ENCODE assay signal across 10 mouse cellular contexts in genomic region chrX:73343802-73344201, GRCm38 (mm10). TPM values are rescaled to one million over a fixed set of nuclear protein-coding genes. Genes with fewer than 3 reads are reported as not detected.
DNase-seq lines count a peak whose midpoint lies in the region; ATAC-seq and TF ChIP-seq lines count a peak whose summit lies in the region.
"Had no signal": no experiment of that assay in that cellular context is flagged by ENCODE, and none has a peak within 500 bp of the region (broad histone marks: within the 10 kb centered on the region; RNA-seq: fewer than 3 reads in every experiment).

No protein-coding gene starts in this region.

- intact Hi-C loops in left cerebral cortex, adult 2 months (cut with DNase I): loop anchor here (2.0 kb wide), 1 partner anchor 115 kb away; the partner anchor contains the start of gene F8a
- intact Hi-C loops in gastrocnemius, adult 2 months (cut with DNase I): no loop called here

- no peak for DNase-seq in kidney, adult 18-20 months
- DNase-seq in embryonic facial prominence, embryonic 14.5 days (ENCODE audit: low spot score): no peak
- no peak for DNase-seq in left cerebral cortex, adult 2 months (ENCODE audit: extremely low spot score in 1 of 2, low spot score in 2 of 2)
- DNase-seq in spleen, postnatal 36 days (ENCODE audit: low spot score in 2 of 2): no peak
- no peak for DNase-seq in gastrocnemius, adult 2 months

- TF ChIP-seq CTCF in left cerebral cortex, adult 2 months (IDR thresholded peaks at IDR 0.05): no peak
- no peak for TF ChIP-seq CTCF in gastrocnemius, adult 2 months (IDR thresholded peaks at IDR 0.05)

- ATAC-seq in kidney, embryonic 15.5 days (replicated peaks; ENCODE audit: low FRiP score): no peak
- ATAC-seq in embryonic facial prominence, embryonic 14.5 days (ENCODE audit: low read depth): no peak
- no peak for ATAC-seq in limb, embryonic 12.5 days (ENCODE audit: insufficient number of reproducible peaks, insufficient read depth, low FRiP score, low TSS enrichment, low read depth)
- ATAC-seq in neural tube, embryonic 12.5 days (ENCODE audit: low FRiP score, low read depth): no peak

- 0 out of 2 replicates have a peak, but pooled peaks cover 5% of the 10 kb centered on the region for H3K4me1 ChIP-seq in kidney, embryonic 15.5 days
- peaks cover 4% of the 10 kb centered on the region; the same call in 1 of the 2 replicates for H3K4me1 ChIP-seq in embryonic facial prominence, embryonic 14.5 days (ENCODE audit: control insufficient read depth, insufficient read depth, low read length)
- peaks cover 7% of the 10 kb centered on the region; the same call in 1 of the 2 replicates for H3K4me1 ChIP-seq in limb, embryonic 12.5 days (replicated peaks)
- no peaks in the 10 kb centered on the region for H3K4me1 ChIP-seq in neural tube, embryonic 12.5 days

- H3K27me3 ChIP-seq in kidney, embryonic 15.5 days: peaks cover 16% of the 10 kb centered on the region; the same call in 1 of the 2 replicates
- H3K27me3 ChIP-seq in embryonic facial prominence, embryonic 14.5 days (replicated peaks; ENCODE audit: control insufficient read depth, insufficient read depth, low read length): no peaks in the 10 kb centered on the region; the same call in 1 of the 2 replicates
- peaks cover 21% of the 10 kb centered on the region for H3K27me3 ChIP-seq in limb, embryonic 12.5 days
- no peaks in the 10 kb centered on the region for H3K27me3 ChIP-seq in neural tube, embryonic 12.5 days (replicated peaks)

- H3K4me3 ChIP-seq in kidney, embryonic 15.5 days (replicated peaks): no peak overlapping the region
- peak overlapping the region; percentile 59 for H3K4me3 ChIP-seq in embryonic facial prominence, embryonic 14.5 days (ENCODE audit: low read depth, low read length)
- no peak overlapping the region for H3K4me3 ChIP-seq in limb, embryonic 12.5 days (replicated peaks)
- no peak overlapping the region for H3K4me3 ChIP-seq in neural tube, embryonic 12.5 days
- no peak overlapping the region for H3K4me3 ChIP-seq in left cerebral cortex, adult 2 months
- H3K4me3 ChIP-seq in gastrocnemius, adult 2 months: no peak overlapping the region; the same call in 1 of the 2 replicates

- peak overlapping the region; percentile 58; the same call in 1 of the 2 replicates for H3K4me2 ChIP-seq in kidney, embryonic 15.5 days
- H3K4me2 ChIP-seq in embryonic facial prominence, embryonic 14.5 days (ENCODE audit: low read depth, low read length): peak overlapping the region; percentile 60
- peak overlapping the region; percentile 62 for H3K4me2 ChIP-seq in limb, embryonic 12.5 days
- peak overlapping the region; percentile 65; the same call in 1 of the 2 replicates for H3K4me2 ChIP-seq in neural tube, embryonic 12.5 days (replicated peaks)

- H3K36me3 ChIP-seq in kidney, embryonic 15.5 days: no peaks in the 10 kb centered on the region
- no peaks in the 10 kb centered on the region for H3K36me3 ChIP-seq in embryonic facial prominence, embryonic 14.5 days (ENCODE audit: control insufficient read depth, insufficient read depth, low read length)
- 0 out of 2 replicates have a peak, but pooled peaks cover 6% of the 10 kb centered on the region for H3K36me3 ChIP-seq in limb, embryonic 12.5 days
- H3K36me3 ChIP-seq in neural tube, embryonic 12.5 days: no peaks in the 10 kb centered on the region

- H3K9ac ChIP-seq in kidney, embryonic 15.5 days: no peak overlapping the region
- no peak overlapping the region for H3K9ac ChIP-seq in embryonic facial prominence, embryonic 14.5 days (ENCODE audit: low read depth, low read length)
- H3K9ac ChIP-seq in limb, embryonic 12.5 days (replicated peaks): no peak overlapping the region
- H3K9ac ChIP-seq in neural tube, embryonic 12.5 days: no peak overlapping the region

- H3K9me3 ChIP-seq in kidney, embryonic 15.5 days (replicated peaks): no peaks in the 10 kb centered on the region
- H3K9me3 ChIP-seq in embryonic facial prominence, embryonic 14.5 days (ENCODE audit: control insufficient read depth, low read length): no peaks in the 10 kb centered on the region
- no peaks in the 10 kb centered on the region for H3K9me3 ChIP-seq in limb, embryonic 12.5 days
- no peaks in the 10 kb centered on the region for H3K9me3 ChIP-seq in neural tube, embryonic 12.5 days

- 70% methylated on average over 1 of the region's 1 CpGs for WGBS in kidney, embryonic 15.5 days
- WGBS in embryonic facial prominence, embryonic 14.5 days: 67% methylated on average over 1 of the region's 1 CpGs
- 93% methylated on average over 1 of the region's 1 CpGs for WGBS in limb, embryonic 12.5 days
- WGBS in neural tube, embryonic 12.5 days: 78% methylated on average over 1 of the region's 1 CpGs

- no peak overlapping the region for H3K27ac ChIP-seq in kidney, embryonic 15.5 days
- no peak overlapping the region for H3K27ac ChIP-seq in embryonic facial prominence, embryonic 14.5 days (replicated peaks; ENCODE audit: low read depth, low read length)
- no peak overlapping the region for H3K27ac ChIP-seq in limb, embryonic 12.5 days
- H3K27ac ChIP-seq in neural tube, embryonic 12.5 days: no peak overlapping the region
- no peak overlapping the region for H3K27ac ChIP-seq in left cerebral cortex, adult 2 months
- H3K27ac ChIP-seq in gastrocnemius, adult 2 months: no peak overlapping the region
- H3K27ac ChIP-seq: macrophage had no signal

RNA-seq across cellular contexts. Expression of gene Zfp275, which starts 1.4 kb away (rescaled TPM):
- polyA plus RNA-seq in kidney, embryonic 15.5 days (2015; fragmentation: Nextera tagmentation; extraction: Ambion mirVana): 13.3 and 14.3 TPM in 2 replicates
- polyA plus RNA-seq in embryonic facial prominence, embryonic 14.5 days (2014; fragmentation: Nextera tagmentation; extraction: Ambion mirVana): 27.1 and 28.1 TPM in 2 replicates
- polyA plus RNA-seq in limb, embryonic 12.5 days (2016; fragmentation: Nextera tagmentation; extraction: Ambion mirVana): 23.1 and 26.1 TPM in 2 replicates
- 15.6 and 15.7 TPM in 2 replicates for polyA plus RNA-seq in neural tube, embryonic 12.5 days (2016; fragmentation: Nextera tagmentation; extraction: Ambion mirVana)
- total RNA-seq in left cerebral cortex, adult 2 months (2021): 10 to 100 TPM; 18.6 to 21.3 TPM
- 1 to 10 TPM; 3.9 to 7.7 TPM for total RNA-seq in gastrocnemius, adult 2 months (2021)

RNA-seq across cellular contexts. Expression of gene Gm45015, which starts 7.2 kb away (rescaled TPM):
- polyA plus RNA-seq in kidney, embryonic 15.5 days (2015; fragmentation: Nextera tagmentation; extraction: Ambion mirVana): not detected in 2 replicates
- polyA plus RNA-seq in embryonic facial prominence, embryonic 14.5 days (2014; fragmentation: Nextera tagmentation; extraction: Ambion mirVana): not detected in 2 replicates
- polyA plus RNA-seq in limb, embryonic 12.5 days (2016; fragmentation: Nextera tagmentation; extraction: Ambion mirVana): not detected in 2 replicates
- polyA plus RNA-seq in neural tube, embryonic 12.5 days (2016; fragmentation: Nextera tagmentation; extraction: Ambion mirVana): not detected in 2 replicates
- total RNA-seq in left cerebral cortex, adult 2 months (2021): not detected
- not detected for total RNA-seq in gastrocnemius, adult 2 months (2021)
- polyA plus RNA-seq: erythroblast, embryonic 14.5 days; macrophage had no signal

RNA-seq across cellular contexts. Expression of gene Xlr5a, which starts 51.0 kb away (rescaled TPM):
- not detected in 2 replicates for polyA plus RNA-seq in kidney, embryonic 15.5 days (2015; fragmentation: Nextera tagmentation; extraction: Ambion mirVana)
- 0.11 TPM in 1 of 2 replicates, not detected in the other for polyA plus RNA-seq in embryonic facial prominence, embryonic 14.5 days (2014; fragmentation: Nextera tagmentation; extraction: Ambion mirVana)
- not detected in 2 replicates for polyA plus RNA-seq in limb, embryonic 12.5 days (2016; fragmentation: Nextera tagmentation; extraction: Ambion mirVana)
- polyA plus RNA-seq in neural tube, embryonic 12.5 days (2016; fragmentation: Nextera tagmentation; extraction: Ambion mirVana): not detected in 2 replicates
- not detected for total RNA-seq in left cerebral cortex, adult 2 months (2021)
- total RNA-seq in gastrocnemius, adult 2 months (2021): not detected
- polyA plus RNA-seq: erythroblast, embryonic 14.5 days; macrophage had no signal

RNA-seq across cellular contexts. Expression of gene Xlr5c, which starts 51.0 kb away (rescaled TPM):
- polyA plus RNA-seq in kidney, embryonic 15.5 days (2015; fragmentation: Nextera tagmentation; extraction: Ambion mirVana): not detected in 2 replicates
- not detected in 2 replicates for polyA plus RNA-seq in embryonic facial prominence, embryonic 14.5 days (2014; fragmentation: Nextera tagmentation; extraction: Ambion mirVana)
- polyA plus RNA-seq in limb, embryonic 12.5 days (2016; fragmentation: Nextera tagmentation; extraction: Ambion mirVana): not detected in 2 replicates
- not detected in 2 replicates for polyA plus RNA-seq in neural tube, embryonic 12.5 days (2016; fragmentation: Nextera tagmentation; extraction: Ambion mirVana)
- not detected for total RNA-seq in left cerebral cortex, adult 2 months (2021)
- not detected for total RNA-seq in gastrocnemius, adult 2 months (2021)
- polyA plus RNA-seq: erythroblast, embryonic 14.5 days; macrophage had no signal

RNA-seq across cellular contexts. Expression of gene Gm18336, which starts 54.7 kb away (rescaled TPM):
- polyA plus RNA-seq in kidney, embryonic 15.5 days (2015; fragmentation: Nextera tagmentation; extraction: Ambion mirVana): not detected in 2 replicates
- polyA plus RNA-seq in embryonic facial prominence, embryonic 14.5 days (2014; fragmentation: Nextera tagmentation; extraction: Ambion mirVana): not detected in 2 replicates
- not detected in 2 replicates for polyA plus RNA-seq in limb, embryonic 12.5 days (2016; fragmentation: Nextera tagmentation; extraction: Ambion mirVana)
- not detected in 2 replicates for polyA plus RNA-seq in neural tube, embryonic 12.5 days (2016; fragmentation: Nextera tagmentation; extraction: Ambion mirVana)
- total RNA-seq in left cerebral cortex, adult 2 months (2021): under 1 TPM in 1 of 2 experiments, not detected in 1; 0.20 TPM
- not detected for total RNA-seq in gastrocnemius, adult 2 months (2021)
- polyA plus RNA-seq: erythroblast, embryonic 14.5 days; macrophage had no signal
